Mouse (Mus musculus) regulatory T cell (primary cell): ENCODE data around the gene Frmd4a.
"Not testable (repeated sequence)": the region's sequence is repeated elsewhere in the genome, so short reads cannot be mapped to it uniquely, and the experiment has no call there.

Experiments used
- in situ Hi-C: fragments of 300-600 bp; cut with MboI, MseI; formaldehyde crosslinking; loops from one replicate; pipeline ENCODE4 v1.15.1; 2025; ENCODE audit warnings: high pct_unique_total_duplicates

Gene Frmd4a

GRCm38 (mm10) chr2:4194324-4195014 lies 177.0 kb downstream of the Frmd4a start:
- in situ Hi-C loops, result no loop called here

GRCm38 (mm10) chr2:4196041-4196440 lies 178.5 kb downstream of the Frmd4a start:
- in situ Hi-C loops, result no loop called here

- in situ Hi-C loops, result no loop called here
Measured at GRCm38 (mm10) chr2:4209234-4209633, 191.7 kb downstream of the Frmd4a start.

- in situ Hi-C loops, result no loop called here
Measured at GRCm38 (mm10) chr2:4222497-4222828, 204.9 kb downstream of the Frmd4a start.

GRCm38 (mm10) chr2:4223316-4223715 lies 205.8 kb downstream of the Frmd4a start:
- in situ Hi-C loops, result no loop called here

GRCm38 (mm10) chr2:4226941-4227558 lies 209.5 kb downstream of the Frmd4a start:
- in situ Hi-C loops, result no loop called here

- in situ Hi-C loops, result no loop called here
Measured at GRCm38 (mm10) chr2:4227563-4227962, 210.0 kb downstream of the Frmd4a start.

GRCm38 (mm10) chr2:4228510-4228909 lies 211.0 kb downstream of the Frmd4a start:
- in situ Hi-C loops, result no loop called here

- in situ Hi-C loops, result no loop called here
Measured at GRCm38 (mm10) chr2:4232335-4232734, 214.8 kb downstream of the Frmd4a start.

- in situ Hi-C loops, result no loop called here
Measured at GRCm38 (mm10) chr2:4232761-4233322, 215.3 kb downstream of the Frmd4a start.

- in situ Hi-C loops, result no loop called here
Measured at GRCm38 (mm10) chr2:4237686-4238085, 220.2 kb downstream of the Frmd4a start.

- in situ Hi-C loops, result no loop called here
Measured at GRCm38 (mm10) chr2:4249723-4250122, 232.2 kb downstream of the Frmd4a start.

- in situ Hi-C loops, result no loop called here
Measured at GRCm38 (mm10) chr2:4252541-4253291, 235.2 kb downstream of the Frmd4a start.

GRCm38 (mm10) chr2:4253348-4253747 lies 235.8 kb downstream of the Frmd4a start:
- in situ Hi-C loops, result no loop called here

- in situ Hi-C loops, result no loop called here
Measured at GRCm38 (mm10) chr2:4254083-4254482, 236.6 kb downstream of the Frmd4a start.

GRCm38 (mm10) chr2:4256242-4256641 lies 238.7 kb downstream of the Frmd4a start:
- in situ Hi-C loops, result no loop called here

GRCm38 (mm10) chr2:4257604-4258003 lies 240.1 kb downstream of the Frmd4a start:
- in situ Hi-C loops, result no loop called here

GRCm38 (mm10) chr2:4258803-4259202 lies 241.3 kb downstream of the Frmd4a start:
- in situ Hi-C loops, result not testable (repeated sequence)

GRCm38 (mm10) chr2:4260324-4261058 lies 243.0 kb downstream of the Frmd4a start:
- in situ Hi-C loops, result no loop called here

- in situ Hi-C loops, result no loop called here
Measured at GRCm38 (mm10) chr2:4262667-4263066, 245.2 kb downstream of the Frmd4a start.

- in situ Hi-C loops, result no loop called here
Measured at GRCm38 (mm10) chr2:4267377-4267776, 249.9 kb downstream of the Frmd4a start.

GRCm38 (mm10) chr2:4282777-4283176 lies 265.3 kb downstream of the Frmd4a start:
- in situ Hi-C loops, result no loop called here
